Mouse (Mus musculus): ENCODE measurements around the gene Prmt2. TPM values are rescaled to one million over a fixed set of nuclear protein-coding genes. Genes with fewer than 3 reads are reported as not detected.
A peak's percentile ranks its signal among the peaks of the same experiment; 100 is the strongest.

Gene Prmt2
- polyA plus RNA-seq, 1 experiment from 2014 or later, result 72.6 TPM

DNA sequence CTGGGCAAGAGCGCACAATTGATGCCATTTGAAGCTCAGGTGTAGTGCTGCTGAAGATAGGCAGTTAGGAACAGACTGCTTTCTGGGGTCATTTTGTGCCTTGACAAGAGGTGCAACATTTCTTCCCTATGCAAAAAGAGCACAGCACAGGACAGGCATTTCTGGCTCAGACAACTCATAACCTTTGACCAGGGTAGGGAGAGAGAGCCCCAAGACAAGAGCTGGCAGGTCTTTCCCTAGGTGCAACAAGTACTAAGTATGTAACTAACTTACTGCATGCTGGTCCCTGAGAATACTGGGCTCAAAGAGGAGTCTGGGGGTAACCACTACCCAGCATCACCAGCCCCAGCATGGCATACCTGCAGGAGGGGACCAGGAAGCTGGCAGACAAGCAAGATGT lies 15.4 kb upstream of the Prmt2 start:
- no peaks in the 10 kb centered on the region for H3K36me3 ChIP-seq
- no peaks in the 10 kb centered on the region for H3K27me3 ChIP-seq (ENCODE audit: low read depth, poor library complexity, severe bottlenecking)
- WGBS, result 94% methylated on average over 1 of the region's 1 CpGs
- H3K4me1 ChIP-seq, result peaks cover 6% of the 10 kb centered on the region
- DNase-seq (ENCODE audit: low spot score), result no peak
- no peak overlapping the region for H3K4me3 ChIP-seq
- H3K27ac ChIP-seq (replicated peaks), result no peak overlapping the region
- no peaks in the 10 kb centered on the region for H3K9me3 ChIP-seq (replicated peaks)

GRCm38 (mm10) chr10:76250870-76251269 lies 13.2 kb upstream of the Prmt2 start:
- DNase-seq (ENCODE audit: low spot score), result no peak
- 86% methylated on average over 7 of the region's 7 CpGs for WGBS
- no peak overlapping the region for H3K4me3 ChIP-seq

DNA sequence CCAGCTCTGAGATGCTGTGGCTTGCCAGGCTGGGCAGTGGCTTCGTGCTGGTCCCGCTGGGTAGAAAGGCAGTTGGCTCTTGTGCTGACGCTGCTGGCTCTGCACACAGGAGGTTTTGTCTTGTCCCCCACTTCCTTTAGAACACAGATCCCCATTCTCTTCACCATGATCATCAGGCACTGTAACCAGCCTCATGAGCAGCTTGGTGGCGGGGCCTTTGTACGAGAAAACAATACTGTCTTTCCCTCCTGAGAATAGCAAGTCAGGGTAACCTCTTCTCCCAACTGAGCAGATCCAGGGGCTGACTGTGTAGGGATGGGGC lies 10.9 kb upstream of the Prmt2 start:
- no peaks in the 10 kb centered on the region for H3K36me3 ChIP-seq
- peaks cover 23% of the 10 kb centered on the region for H3K4me1 ChIP-seq
- no peaks in the 10 kb centered on the region for H3K27me3 ChIP-seq (ENCODE audit: low read depth, poor library complexity, severe bottlenecking)
- H3K27ac ChIP-seq (replicated peaks), result peak overlapping the region; percentile 58; the same call in 1 of the 2 replicates
- no peak for DNase-seq (ENCODE audit: low spot score)
- WGBS, result 74% methylated on average over 5 of the region's 5 CpGs
- no peak overlapping the region for H3K4me3 ChIP-seq
- H3K9me3 ChIP-seq (replicated peaks), result no peaks in the 10 kb centered on the region

More at GRCm38 (mm10) chr10:76250870-76251269, 13.2 kb upstream of the Prmt2 start:
- Histone ChIP-seq H3K9me3 (replicated peaks) (no peaks in the 10 kb centered on the region), H3K4me1 (peaks cover 20% of the 10 kb centered on the region), H3K27ac (replicated peaks) (no peak overlapping the region), H3K27me3 (ENCODE audit: low read depth, poor library complexity, severe bottlenecking) (no peaks in the 10 kb centered on the region), H3K36me3 (no peaks in the 10 kb centered on the region)

DNA sequence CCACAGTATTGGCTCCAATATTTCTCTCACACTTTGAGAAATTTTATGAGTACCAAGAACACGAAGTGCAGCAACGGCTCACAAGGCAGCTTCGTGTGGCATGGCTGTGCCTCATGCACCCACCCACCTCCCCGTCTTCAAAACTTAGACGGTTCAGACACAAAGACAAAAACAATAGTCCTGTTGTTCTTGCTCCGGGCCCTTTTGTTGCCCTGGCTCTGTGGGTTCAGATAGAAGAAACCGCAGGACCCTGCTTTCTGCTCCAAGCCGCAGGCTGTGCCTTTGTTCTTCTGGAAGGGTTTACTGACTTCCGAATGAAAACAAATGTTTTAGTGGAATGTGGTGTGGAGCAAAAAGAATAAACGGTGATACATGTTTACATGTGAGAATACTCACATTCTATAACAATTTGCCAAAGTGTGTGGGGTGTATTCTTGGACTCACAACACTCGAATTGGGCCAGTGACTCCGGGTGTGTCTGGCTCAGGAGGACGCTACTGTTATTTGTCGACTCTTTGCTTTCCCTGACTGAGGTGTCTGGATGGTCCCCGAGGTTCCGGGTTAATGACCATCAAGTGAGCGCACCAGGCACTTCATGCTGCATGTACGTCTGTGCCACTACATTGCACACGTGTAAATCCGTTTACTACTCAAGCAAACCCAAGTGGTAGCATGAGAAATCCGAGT lies 10.4 kb upstream of the Prmt2 start:
- Histone ChIP-seq H3K27me3 (ENCODE audit: low read depth, poor library complexity, severe bottlenecking) (no peaks in the 10 kb centered on the region), H3K27ac (replicated peaks) (peak overlapping the region; percentile 58), H3K4me1 (peaks cover 23% of the 10 kb centered on the region), H3K36me3 (no peaks in the 10 kb centered on the region), H3K4me3 (no peak overlapping the region), H3K9me3 (replicated peaks) (no peaks in the 10 kb centered on the region)
- WGBS, result 46% methylated on average over 21 of the region's 21 CpGs
- DNase-seq (ENCODE audit: low spot score), result peak; percentile 20

- peaks cover 23% of the 10 kb centered on the region for H3K4me1 ChIP-seq
- H3K9me3 ChIP-seq (replicated peaks), result no peaks in the 10 kb centered on the region
- no peaks in the 10 kb centered on the region for H3K27me3 ChIP-seq (ENCODE audit: low read depth, poor library complexity, severe bottlenecking)
- H3K27ac ChIP-seq (replicated peaks), result no peak overlapping the region
- DNase-seq (ENCODE audit: low spot score), result peak; percentile 17
- no peak overlapping the region for H3K4me3 ChIP-seq
- H3K36me3 ChIP-seq, result no peaks in the 10 kb centered on the region
- 58% methylated on average over 4 of the region's 4 CpGs for WGBS
Measured at GRCm38 (mm10) chr10:76246601-76247000, 8.9 kb upstream of the Prmt2 start.

GRCm38 (mm10) chr10:76245106-76245505 lies 7.4 kb upstream of the Prmt2 start:
- 74% methylated on average over 2 of the region's 2 CpGs for WGBS
- Histone ChIP-seq H3K36me3 (no peaks in the 10 kb centered on the region), H3K27ac (replicated peaks) (no peak overlapping the region), H3K9me3 (replicated peaks) (no peaks in the 10 kb centered on the region), H3K4me1 (peaks cover 26% of the 10 kb centered on the region), H3K27me3 (ENCODE audit: low read depth, poor library complexity, severe bottlenecking) (no peaks in the 10 kb centered on the region), H3K4me3 (no peak overlapping the region)
- no peak for DNase-seq (ENCODE audit: low spot score)

DNA sequence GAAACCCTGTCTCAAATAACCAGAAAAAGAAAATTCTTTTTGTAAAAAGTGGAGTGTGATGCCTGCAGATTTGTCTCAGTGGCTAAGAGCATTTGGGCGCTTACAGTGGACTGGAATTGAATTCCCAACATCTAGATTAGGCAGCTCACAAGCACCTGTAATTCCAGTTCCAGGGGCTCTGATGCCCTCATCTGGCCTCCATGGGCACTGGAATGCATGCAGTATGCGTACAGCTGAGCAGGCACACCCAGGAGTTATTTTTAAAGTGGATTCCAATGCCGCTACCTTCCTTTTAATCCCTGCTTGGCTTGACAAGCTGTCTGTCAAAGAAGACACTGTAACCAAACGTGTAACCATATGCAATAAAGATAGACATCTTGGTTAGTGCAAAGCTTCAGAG lies 1.7 kb upstream of the Prmt2 start:
- H3K27me3 ChIP-seq (ENCODE audit: low read depth, poor library complexity, severe bottlenecking), result peaks cover 5% of the 10 kb centered on the region; the same call in 1 of the 2 replicates
- no peaks in the 10 kb centered on the region for H3K9me3 ChIP-seq (replicated peaks)
- no peak overlapping the region for H3K27ac ChIP-seq (replicated peaks)
- no peak for DNase-seq (ENCODE audit: low spot score)
- H3K36me3 ChIP-seq, result peaks cover 6% of the 10 kb centered on the region; the same call in 1 of the 2 replicates
- WGBS, result 79% methylated on average over 4 of the region's 4 CpGs
- peaks cover 21% of the 10 kb centered on the region for H3K4me1 ChIP-seq
- no peak overlapping the region for H3K4me3 ChIP-seq

DNA sequence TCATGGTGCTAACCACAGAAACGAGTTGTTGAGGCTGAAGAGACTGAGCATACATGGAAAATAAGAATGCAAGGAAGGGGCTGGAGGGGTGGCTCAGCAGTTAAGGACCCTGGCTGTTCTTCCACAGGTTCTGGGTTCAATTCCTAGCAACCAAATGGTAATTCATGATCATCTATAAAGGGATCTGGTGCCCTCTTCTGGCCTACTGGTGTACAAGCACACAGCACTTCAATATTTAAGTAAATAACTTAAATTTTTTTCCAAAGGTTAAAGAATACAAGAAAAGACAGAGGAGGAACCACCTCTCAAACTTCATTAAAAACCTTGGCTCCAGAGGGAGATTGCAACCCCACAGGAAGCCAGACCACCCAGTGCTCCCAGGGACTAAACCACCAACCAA lies 8.0 kb downstream of the Prmt2 start:
- DNase-seq (ENCODE audit: low spot score), result no peak
- Histone ChIP-seq H3K27me3 (ENCODE audit: low read depth, poor library complexity, severe bottlenecking) (no peaks in the 10 kb centered on the region), H3K4me1 (no peaks in the 10 kb centered on the region), H3K4me3 (no peak overlapping the region), H3K27ac (replicated peaks) (no peak overlapping the region), H3K36me3 (peaks cover 15% of the 10 kb centered on the region), H3K9me3 (replicated peaks) (no peaks in the 10 kb centered on the region)
- 73% methylated on average over 1 of the region's 1 CpGs for WGBS

DNA sequence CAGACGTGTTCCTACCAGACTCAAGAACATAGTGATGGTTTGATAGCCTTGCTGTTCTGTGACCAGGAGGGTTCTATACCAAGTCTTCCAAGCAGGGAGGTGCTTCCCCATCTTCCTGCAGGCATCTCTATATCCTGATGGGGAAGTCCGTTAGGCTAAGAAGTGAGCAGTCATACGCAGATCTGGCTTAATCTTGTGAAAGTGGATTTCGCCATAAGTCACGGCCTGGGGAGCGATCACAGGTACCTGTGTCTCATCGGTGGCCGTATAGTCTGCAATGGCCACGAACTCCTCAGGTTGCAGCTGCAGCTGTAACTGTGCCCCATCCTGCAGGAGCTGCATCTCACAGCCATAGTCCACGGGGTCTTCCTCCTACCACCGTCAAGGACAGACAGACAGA lies 11.7 kb downstream of the Prmt2 start:
- H3K4me1 ChIP-seq, result no peaks in the 10 kb centered on the region
- peaks cover 50% of the 10 kb centered on the region for H3K36me3 ChIP-seq
- DNase-seq (ENCODE audit: low spot score), result no peak
- WGBS, result 97% methylated on average over 11 of the region's 11 CpGs
- no peaks in the 10 kb centered on the region for H3K27me3 ChIP-seq (ENCODE audit: low read depth, poor library complexity, severe bottlenecking)
- H3K4me3 ChIP-seq, result no peak overlapping the region
- no peaks in the 10 kb centered on the region for H3K9me3 ChIP-seq (replicated peaks)
- H3K27ac ChIP-seq (replicated peaks), result no peak overlapping the region

DNA sequence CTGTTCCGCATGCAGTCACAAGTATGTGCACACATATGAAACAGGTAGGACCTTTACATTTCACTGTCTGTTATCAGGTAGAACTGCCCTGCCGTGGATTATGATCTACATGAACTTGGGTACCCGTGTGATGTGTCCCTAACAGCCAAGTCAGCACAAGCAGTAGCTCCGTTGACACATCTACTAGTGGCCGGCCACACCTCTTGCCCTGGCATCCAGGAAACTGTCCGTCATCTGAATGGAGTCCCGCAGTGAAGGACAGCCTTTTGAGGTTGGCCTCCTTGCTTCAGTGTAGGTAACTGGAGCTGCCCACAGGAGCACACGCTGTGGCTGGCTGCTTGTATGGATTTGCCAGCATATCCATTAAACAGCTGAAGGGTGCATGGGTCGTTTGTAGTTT lies 19.4 kb downstream of the Prmt2 start:
- H3K36me3 ChIP-seq, result peaks cover 93% of the 10 kb centered on the region
- DNase-seq (ENCODE audit: low spot score), result no peak
- 92% methylated on average over 9 of the region's 9 CpGs for WGBS
- H3K4me3 ChIP-seq, result no peak overlapping the region
- no peaks in the 10 kb centered on the region for H3K27me3 ChIP-seq (ENCODE audit: low read depth, poor library complexity, severe bottlenecking)
- H3K9me3 ChIP-seq (replicated peaks), result peaks cover 27% of the 10 kb centered on the region
- H3K27ac ChIP-seq (replicated peaks), result no peak overlapping the region
- H3K4me1 ChIP-seq, result no peaks in the 10 kb centered on the region

- Histone ChIP-seq H3K27me3 (ENCODE audit: low read depth, poor library complexity, severe bottlenecking) (no peaks in the 10 kb centered on the region), H3K4me1 (no peaks in the 10 kb centered on the region), H3K36me3 (peaks cover 93% of the 10 kb centered on the region), H3K4me3 (no peak overlapping the region), H3K9me3 (replicated peaks) (peaks cover 27% of the 10 kb centered on the region), H3K27ac (replicated peaks) (no peak overlapping the region)
- 96% methylated on average over 17 of the region's 17 CpGs for WGBS
- DNase-seq (ENCODE audit: low spot score), result no peak
Measured at GRCm38 (mm10) chr10:76217056-76217455, 20.6 kb downstream of the Prmt2 start.

DNA sequence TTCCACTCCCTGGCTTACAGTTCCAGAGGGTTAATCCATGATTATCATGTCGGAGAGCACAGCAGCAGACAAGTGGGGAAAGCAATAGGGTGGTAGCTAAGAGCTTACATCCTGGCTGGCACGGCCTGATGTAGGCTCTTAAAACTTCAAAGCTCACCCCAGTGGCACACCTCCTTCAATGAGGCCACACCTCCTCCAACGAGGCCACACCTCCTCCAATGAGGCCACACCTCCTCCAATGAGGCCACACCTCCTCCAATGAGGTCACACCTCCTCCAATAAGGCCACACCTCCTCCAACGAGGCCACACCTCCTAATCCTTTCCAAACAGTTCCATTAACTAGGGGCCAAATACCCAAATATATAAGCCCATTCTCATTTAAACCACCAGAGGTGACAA lies 23.5 kb downstream of the Prmt2 start:
- H3K9me3 ChIP-seq (replicated peaks), result peaks cover 27% of the 10 kb centered on the region
- H3K4me3 ChIP-seq, result no peak overlapping the region
- H3K27me3 ChIP-seq (ENCODE audit: low read depth, poor library complexity, severe bottlenecking), result no peaks in the 10 kb centered on the region
- no peaks in the 10 kb centered on the region for H3K4me1 ChIP-seq
- no peak overlapping the region for H3K27ac ChIP-seq (replicated peaks)
- DNase-seq (ENCODE audit: low spot score), result peak; percentile 5
- peaks cover 87% of the 10 kb centered on the region for H3K36me3 ChIP-seq
- 87% methylated on average over 4 of the region's 4 CpGs for WGBS

- H3K9me3 ChIP-seq (replicated peaks), result peaks cover 27% of the 10 kb centered on the region
- H3K27me3 ChIP-seq (ENCODE audit: low read depth, poor library complexity, severe bottlenecking), result no peaks in the 10 kb centered on the region
- no peaks in the 10 kb centered on the region for H3K4me1 ChIP-seq
- peak; percentile 6 for DNase-seq (ENCODE audit: low spot score)
- H3K36me3 ChIP-seq, result peaks cover 94% of the 10 kb centered on the region
- H3K27ac ChIP-seq (replicated peaks), result no peak overlapping the region
- no peak overlapping the region for H3K4me3 ChIP-seq
- WGBS, result 93% methylated on average over 6 of the region's 6 CpGs
Measured at GRCm38 (mm10) chr10:76212121-76212520, 25.5 kb downstream of the Prmt2 start.

- Histone ChIP-seq H3K4me3 (no peak overlapping the region), H3K36me3 (peaks cover 88% of the 10 kb centered on the region), H3K9me3 (replicated peaks) (peaks cover 23% of the 10 kb centered on the region), H3K27ac (replicated peaks) (no peak overlapping the region), H3K27me3 (ENCODE audit: low read depth, poor library complexity, severe bottlenecking) (no peaks in the 10 kb centered on the region), H3K4me1 (no peaks in the 10 kb centered on the region)
- WGBS, result 97% methylated on average over 7 of the region's 7 CpGs
- no peak for DNase-seq (ENCODE audit: low spot score)
Measured at GRCm38 (mm10) chr10:76210806-76211205, 26.9 kb downstream of the Prmt2 start.

Data from midbrain, embryonic 10.5 days (tissue).